Mouse (Mus musculus): Measurements from ENCODE around the gene Rhot1.
"Not testable (repeated sequence)": the region's sequence is repeated elsewhere in the genome, so short reads cannot be mapped to it uniquely, and the experiment has no call there.

The Rhot1 gene

GRCm38 (mm10) chr11:80193827-80194226 lies 15.0 kb upstream of the Rhot1 start:
- DNase-seq (ENCODE audit: low read depth, low spot score) = no peak

GRCm38 (mm10) chr11:80196351-80196750 lies 12.5 kb upstream of the Rhot1 start:
- no peak for DNase-seq (ENCODE audit: low read depth, low spot score)

- DNase-seq (ENCODE audit: low read depth, low spot score) = no peak
Measured at GRCm38 (mm10) chr11:80199316-80199715, 9.5 kb upstream of the Rhot1 start.

- no peak for DNase-seq (ENCODE audit: low read depth, low spot score)
Measured at GRCm38 (mm10) chr11:80199773-80200172, 9.0 kb upstream of the Rhot1 start.

- DNase-seq (ENCODE audit: low read depth, low spot score) = no peak
Measured at GRCm38 (mm10) chr11:80200326-80200725, 8.5 kb upstream of the Rhot1 start.

- DNase-seq (ENCODE audit: low read depth, low spot score) = no peak
Measured at GRCm38 (mm10) chr11:80202296-80202695, 6.5 kb upstream of the Rhot1 start.

GRCm38 (mm10) chr11:80204037-80204436 lies 4.8 kb upstream of the Rhot1 start:
- DNase-seq (ENCODE audit: low read depth, low spot score) = no peak

GRCm38 (mm10) chr11:80204941-80205340 lies 3.9 kb upstream of the Rhot1 start:
- DNase-seq (ENCODE audit: low read depth, low spot score) = no peak

GRCm38 (mm10) chr11:80208465-80208859 lies 357 bp upstream of the Rhot1 start:
- DNase-seq (ENCODE audit: low read depth, low spot score) = no peak

GRCm38 (mm10) chr11:80210321-80210720 lies 1.5 kb downstream of the Rhot1 start:
- DNase-seq (ENCODE audit: low read depth, low spot score) = no peak

- DNase-seq (ENCODE audit: low read depth, low spot score) = no peak
Measured at GRCm38 (mm10) chr11:80212282-80212681, 3.5 kb downstream of the Rhot1 start.

GRCm38 (mm10) chr11:80215291-80215690 lies 6.5 kb downstream of the Rhot1 start:
- DNase-seq (ENCODE audit: low read depth, low spot score) = no peak

GRCm38 (mm10) chr11:80218657-80219293 lies 10.0 kb downstream of the Rhot1 start:
- DNase-seq (ENCODE audit: low read depth, low spot score) = no peak

- not testable (repeated sequence) for DNase-seq (ENCODE audit: low read depth, low spot score)
Measured at GRCm38 (mm10) chr11:80230066-80230465, 21.2 kb downstream of the Rhot1 start.

GRCm38 (mm10) chr11:80237278-80237677 lies 28.5 kb downstream of the Rhot1 start:
- no peak for DNase-seq (ENCODE audit: low read depth, low spot score)

GRCm38 (mm10) chr11:80238306-80238705 lies 29.5 kb downstream of the Rhot1 start:
- no peak for DNase-seq (ENCODE audit: low read depth, low spot score)

- no peak for DNase-seq (ENCODE audit: low read depth, low spot score)
Measured at GRCm38 (mm10) chr11:80247026-80247425, 38.2 kb downstream of the Rhot1 start.

GRCm38 (mm10) chr11:80248531-80248930 lies 39.7 kb downstream of the Rhot1 start:
- no peak for DNase-seq (ENCODE audit: low read depth, low spot score)

GRCm38 (mm10) chr11:80264137-80264536 lies 55.3 kb downstream of the Rhot1 start:
- no peak for DNase-seq (ENCODE audit: low read depth, low spot score)

GRCm38 (mm10) chr11:80271096-80271495 lies 62.3 kb downstream of the Rhot1 start:
- DNase-seq (ENCODE audit: low read depth, low spot score) = no peak

GRCm38 (mm10) chr11:80275011-80275410 lies 66.2 kb downstream of the Rhot1 start:
- DNase-seq (ENCODE audit: low read depth, low spot score) = no peak

GRCm38 (mm10) chr11:80278054-80278453 lies 69.2 kb downstream of the Rhot1 start:
- no peak for DNase-seq (ENCODE audit: low read depth, low spot score)

- no peak for DNase-seq (ENCODE audit: low read depth, low spot score)
Measured at GRCm38 (mm10) chr11:80283786-80284185, 75.0 kb downstream of the Rhot1 start.

GRCm38 (mm10) chr11:80284641-80285040 lies 75.8 kb downstream of the Rhot1 start:
- DNase-seq (ENCODE audit: low read depth, low spot score) = no peak

Data from forelimb bud, embryonic 11.5 days (tissue).